Mouse (Mus musculus) CH12.LX (cell line): ENCODE measurements around the gene Ank.

Experiments used
- BHLHE40 ChIP-seq: IDR thresholded peaks from 2 replicates; pipeline ENCODE4 v1.6.1; 2011; ENCODE audit warnings: mild to moderate bottlenecking, low read depth, low read length, improper control_type of control experiment
- CHD2 ChIP-seq: IDR thresholded peaks from 2 replicates; pipeline ENCODE4 v1.6.1; 2011; ENCODE audit warnings: low read length, improper control_type of control experiment
- CTCF ChIP-seq, 2 experiments: IDR thresholded peaks in 1 of 2; conservative IDR thresholded peaks in 1 of 2; 2 replicates each; pipeline ENCODE4 v1.5.1; 2011 to 2012; ENCODE audit warnings: low read depth in 2 of 2, low read length in 2 of 2, improper control_type of control experiment in 1 of 2, inconsistent platforms in 1 of 2, mild to moderate bottlenecking in 1 of 2, moderate library complexity in 1 of 2
- EP300 ChIP-seq: IDR thresholded peaks from 2 replicates; pipeline ENCODE4 v1.6.1; 2011; ENCODE audit warnings: low read length, improper control_type of control experiment
- MAX ChIP-seq: IDR thresholded peaks from 2 replicates; pipeline ENCODE4 v1.6.1; 2011; ENCODE audit warnings: low read length, improper control_type of control experiment
- MEF2A ChIP-seq: IDR thresholded peaks from 2 replicates; pipeline ENCODE4 v1.6.1; 2014; ENCODE audit warnings: low read depth, mild to moderate bottlenecking, inconsistent platforms, low read length, improper control_type of control experiment, borderline replicate concordance
- POLR2A ChIP-seq: IDR thresholded peaks from 2 replicates; pipeline ENCODE4 v1.6.1; 2011; ENCODE audit warnings: low read depth, mild to moderate bottlenecking, improper control_type of control experiment, low read length
- ZC3H11A ChIP-seq: IDR thresholded peaks from 2 replicates; pipeline ENCODE4 v1.6.1; 2012; ENCODE audit warnings: low read depth, mild to moderate bottlenecking, inconsistent platforms, low read length, improper control_type of control experiment
- ZNF384 ChIP-seq: IDR thresholded peaks from 2 replicates; pipeline ENCODE4 v1.6.1; 2012; ENCODE audit warnings: low read depth, low read length, improper control_type of control experiment, inconsistent platforms

- TF ChIP-seq CHD2, result no peak
- no peak for TF ChIP-seq ZC3H11A
- TF ChIP-seq CTCF (conservative IDR thresholded peaks at IDR 0.05 in 1 of 2, IDR thresholded peaks at IDR 0.05 in 1 of 2; ENCODE audit: low read depth in 2 of 2, low read length in 2 of 2), result no peak
- no peak for TF ChIP-seq ZNF384
- no peak for TF ChIP-seq POLR2A
- no peak for TF ChIP-seq BHLHE40
- no peak for TF ChIP-seq MEF2A
- no peak for TF ChIP-seq MAX
- no peak for TF ChIP-seq EP300
Measured at GRCm38 (mm10) chr15:27480333-27481015, 14.0 kb downstream of the Ank start.
